Mouse (Mus musculus): ENCODE measurements around the gene A030005K14Rik. TPM values are rescaled to one million over a fixed set of nuclear protein-coding genes. Genes with fewer than 3 reads are reported as not detected.

A030005K14Rik gene
- polyA plus RNA-seq, 1 experiment from 2014 or later = not detected

- Histone ChIP-seq H3K9me3 (ENCODE audit: low read length) (no peaks in the 10 kb centered on the region), H3K4me2 (replicated peaks; ENCODE audit: low read depth, low read length) (no peak overlapping the region), H3K9ac (replicated peaks; ENCODE audit: low read depth) (no peak overlapping the region), H3K4me3 (ENCODE audit: low read depth, low read length) (no peak overlapping the region), H3K4me1 (ENCODE audit: insufficient read depth, low read depth, low read length) (no peaks in the 10 kb centered on the region), H3K27ac (ENCODE audit: low read length) (no peak overlapping the region), H3K27me3 (replicated peaks; ENCODE audit: insufficient read depth, low read length) (no peaks in the 10 kb centered on the region), H3K36me3 (ENCODE audit: insufficient read depth, low read length) (no peaks in the 10 kb centered on the region)
- TF ChIP-seq EP300 (IDR thresholded peaks at IDR 0.05) (no peak), CTCF (IDR thresholded peaks at IDR 0.05) (no peak)
- DNase-seq (ENCODE audit: low spot score) (no peak), ATAC-seq (no peak)
- 84% methylated on average over 10 of the region's 10 CpGs for WGBS
Observed at GRCm38 (mm10) chr1:83067205-83067604, 8.0 kb upstream of the A030005K14Rik start.

GRCm38 (mm10) chr1:83066577-83066976, 7.4 kb upstream of the A030005K14Rik start:
- Histone ChIP-seq H3K27ac (ENCODE audit: low read length) (no peak overlapping the region), H3K36me3 (ENCODE audit: insufficient read depth, low read length) (no peaks in the 10 kb centered on the region), H3K4me1 (ENCODE audit: insufficient read depth, low read depth, low read length) (no peaks in the 10 kb centered on the region), H3K9ac (replicated peaks; ENCODE audit: low read depth) (no peak overlapping the region), H3K27me3 (replicated peaks; ENCODE audit: insufficient read depth, low read length) (no peaks in the 10 kb centered on the region), H3K9me3 (ENCODE audit: low read length) (no peaks in the 10 kb centered on the region), H3K4me3 (ENCODE audit: low read depth, low read length) (no peak overlapping the region), H3K4me2 (replicated peaks; ENCODE audit: low read depth, low read length) (no peak overlapping the region)
- ATAC-seq (no peak), DNase-seq (ENCODE audit: low spot score) (no peak)
- 83% methylated on average over 4 of the region's 4 CpGs for WGBS
- TF ChIP-seq CTCF (IDR thresholded peaks at IDR 0.05) = no peak
- TF ChIP-seq EP300 (IDR thresholded peaks at IDR 0.05) = no peak

GRCm38 (mm10) chr1:83064851-83065250, 5.7 kb upstream of the A030005K14Rik start:
- H3K9me3 ChIP-seq (ENCODE audit: low read length) = no peaks in the 10 kb centered on the region
- ATAC-seq = no peak
- no peaks in the 10 kb centered on the region for H3K27me3 ChIP-seq (replicated peaks; ENCODE audit: insufficient read depth, low read length)
- no peak overlapping the region for H3K4me3 ChIP-seq (ENCODE audit: low read depth, low read length)
- no peaks in the 10 kb centered on the region for H3K36me3 ChIP-seq (ENCODE audit: insufficient read depth, low read length)
- peak; percentile 76 for DNase-seq (ENCODE audit: low spot score)
- no peak overlapping the region for H3K4me2 ChIP-seq (replicated peaks; ENCODE audit: low read depth, low read length)
- TF ChIP-seq CTCF (IDR thresholded peaks at IDR 0.05) (peak; percentile 73), EP300 (IDR thresholded peaks at IDR 0.05) (no peak)
- no peaks in the 10 kb centered on the region for H3K4me1 ChIP-seq (ENCODE audit: insufficient read depth, low read depth, low read length)
- 17% methylated on average over 3 of the region's 3 CpGs for WGBS
- H3K27ac ChIP-seq (ENCODE audit: low read length) = no peak overlapping the region
- no peak overlapping the region for H3K9ac ChIP-seq (replicated peaks; ENCODE audit: low read depth)

- peak; percentile 62 for DNase-seq (ENCODE audit: low spot score)
- Histone ChIP-seq H3K36me3 (ENCODE audit: insufficient read depth, low read length) (no peaks in the 10 kb centered on the region), H3K4me2 (replicated peaks; ENCODE audit: low read depth, low read length) (no peak within 1 kb of the TSS), H3K4me1 (ENCODE audit: insufficient read depth, low read depth, low read length) (no peaks in the 10 kb centered on the region), H3K27ac (ENCODE audit: low read length) (no peak within 1 kb of the TSS), H3K4me3 (ENCODE audit: low read depth, low read length) (no peak within 1 kb of the TSS), H3K9ac (replicated peaks; ENCODE audit: low read depth) (no peak within 1 kb of the TSS), H3K27me3 (replicated peaks; ENCODE audit: insufficient read depth, low read length) (no peaks in the 10 kb centered on the region), H3K9me3 (ENCODE audit: low read length) (no peaks in the 10 kb centered on the region)
- ATAC-seq = no peak
- TF ChIP-seq EP300 (IDR thresholded peaks at IDR 0.05) (no peak), CTCF (IDR thresholded peaks at IDR 0.05) (no peak)
- 81% methylated on average over 4 of the region's 4 CpGs for WGBS
Observed at GRCm38 (mm10) chr1:83060643-83061042, 1.5 kb upstream of the A030005K14Rik start, which contains the start of gene Krtap28-13. Gene Krtap28-13, plus strand, starts transcription at chr1:83060930.

- ATAC-seq (no peak), DNase-seq (ENCODE audit: low spot score) (no peak)
- H3K4me1 ChIP-seq (ENCODE audit: insufficient read depth, low read depth, low read length) = no peaks in the 10 kb centered on the region
- no peaks in the 10 kb centered on the region for H3K36me3 ChIP-seq (ENCODE audit: insufficient read depth, low read length)
- H3K9me3 ChIP-seq (ENCODE audit: low read length) = no peaks in the 10 kb centered on the region
- WGBS = 45% methylated on average over 1 of the region's 1 CpGs
- no peak overlapping the region for H3K27ac ChIP-seq (ENCODE audit: low read length)
- no peak overlapping the region for H3K9ac ChIP-seq (replicated peaks; ENCODE audit: low read depth)
- TF ChIP-seq CTCF (IDR thresholded peaks at IDR 0.05) (no peak), EP300 (IDR thresholded peaks at IDR 0.05) (no peak)
- H3K4me3 ChIP-seq (ENCODE audit: low read depth, low read length) = no peak overlapping the region
- no peak overlapping the region for H3K4me2 ChIP-seq (replicated peaks; ENCODE audit: low read depth, low read length)
- H3K27me3 ChIP-seq (replicated peaks; ENCODE audit: insufficient read depth, low read length) = no peaks in the 10 kb centered on the region
Observed at GRCm38 (mm10) chr1:83058481-83058880, 697 bp downstream of the A030005K14Rik start.

- H3K4me3 ChIP-seq (ENCODE audit: low read depth, low read length) = no peak within 1 kb of the TSS
- H3K36me3 ChIP-seq (ENCODE audit: insufficient read depth, low read length) = no peaks in the 10 kb centered on the region
- no peaks in the 10 kb centered on the region for H3K4me1 ChIP-seq (ENCODE audit: insufficient read depth, low read depth, low read length)
- TF ChIP-seq CTCF (IDR thresholded peaks at IDR 0.05) (peak; percentile 45), EP300 (IDR thresholded peaks at IDR 0.05) (peak; percentile 77)
- peak; percentile 92 for ATAC-seq
- no peaks in the 10 kb centered on the region for H3K27me3 ChIP-seq (replicated peaks; ENCODE audit: insufficient read depth, low read length)
- H3K9ac ChIP-seq (replicated peaks; ENCODE audit: low read depth) = no peak within 1 kb of the TSS
- H3K9me3 ChIP-seq (ENCODE audit: low read length) = no peaks in the 10 kb centered on the region
- no peak within 1 kb of the TSS for H3K27ac ChIP-seq (ENCODE audit: low read length)
- no peak within 1 kb of the TSS for H3K4me2 ChIP-seq (replicated peaks; ENCODE audit: low read depth, low read length)
- DNase-seq (ENCODE audit: low spot score) = peak; percentile 81
- WGBS = 58% methylated on average over 5 of the region's 5 CpGs
Observed at GRCm38 (mm10) chr1:83044882-83045427, 14.2 kb downstream of the A030005K14Rik start, which contains the start of gene Gm47969. Gene Gm47969, plus strand, starts transcription at chr1:83044932.

Data from lung, postnatal 0 days (tissue).